Mouse (Mus musculus) E14TG2a.4 (cell line): ENCODE results near the gene Itpripl2.

ENCODE experiments used
- H3K27me3 ChIP-seq: 2 replicates; pipeline ENCODE4 v1.6.1; 2014; ENCODE audit warnings: low read length, control low read depth; ENCODE audit not compliant: insufficient read depth
- H3K36me3 ChIP-seq: 2 replicates; pipeline ENCODE4 v1.6.1; 2014; ENCODE audit warnings: low read length, control low read depth; ENCODE audit not compliant: insufficient read depth
- H3K4me1 ChIP-seq: replicated peaks from 2 replicates; pipeline ENCODE4 v1.6.1; 2014; ENCODE audit warnings: low read depth, low read length, control low read depth
- H3K4me3 ChIP-seq: replicated peaks from 2 replicates; pipeline ENCODE4 v1.5.1; 2014; ENCODE audit warnings: mild to moderate bottlenecking, low read length
- H3K9me3 ChIP-seq: 2 replicates; pipeline ENCODE4 v1.6.1; 2014; ENCODE audit warnings: low read length, control low read depth
- CTCF ChIP-seq: conservative IDR thresholded peaks from 2 replicates; pipeline ENCODE4 v1.5.1; 2014; ENCODE audit warnings: low read length
- NANOG ChIP-seq: IDR thresholded peaks from 2 replicates; pipeline ENCODE4 v1.6.1; 2014; ENCODE audit warnings: borderline replicate concordance, low read length, mixed read lengths
- POU5F1 ChIP-seq: IDR thresholded peaks from 2 replicates; pipeline ENCODE4 v1.6.1; 2014; ENCODE audit warnings: low read length, borderline replicate concordance

Itpripl2 gene

GRCm38 (mm10) chr7:118518687-118519086, 26.9 kb upstream of the Itpripl2 start:
- Histone ChIP-seq H3K9me3 (no peaks in the 10 kb centered on the region), H3K4me1 (peaks cover 8% of the 10 kb centered on the region; the same call in 1 of the 2 replicates), H3K4me3 (no peak overlapping the region), H3K36me3 (peaks cover 6% of the 10 kb centered on the region; the same call in 1 of the 2 replicates), H3K27me3 (peaks cover 4% of the 10 kb centered on the region; the same call in 1 of the 2 replicates)
- TF ChIP-seq CTCF (peak; percentile 7; the same call in 1 of the 2 replicates), POU5F1 (no peak)

DNA sequence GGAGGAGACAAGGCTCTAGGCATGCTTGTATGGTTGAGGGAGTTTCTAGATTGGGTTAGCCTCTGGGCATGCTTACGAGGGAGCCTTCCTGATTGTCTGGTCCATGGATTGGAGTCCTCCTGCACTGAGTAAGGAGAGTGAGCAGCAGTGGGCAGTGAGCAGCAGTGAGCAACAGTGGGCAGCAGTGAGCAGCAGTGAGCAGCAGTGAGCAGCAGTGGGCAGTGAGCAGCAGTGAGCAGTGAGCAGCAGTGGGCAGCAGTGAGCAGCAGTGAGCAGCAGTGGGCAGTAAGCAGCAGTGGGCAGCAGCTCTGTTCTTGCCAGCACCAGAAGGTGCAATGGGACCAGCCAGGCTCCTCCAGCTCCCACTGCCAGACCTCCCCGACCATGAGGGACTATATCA, 26.0 kb upstream of the Itpripl2 start:
- H3K4me3 ChIP-seq: no peak overlapping the region
- peaks cover 17% of the 10 kb centered on the region; the same call in 1 of the 2 replicates for H3K4me1 ChIP-seq
- H3K27me3 ChIP-seq: peaks cover 4% of the 10 kb centered on the region; the same call in 1 of the 2 replicates
- H3K9me3 ChIP-seq: no peaks in the 10 kb centered on the region
- H3K36me3 ChIP-seq: peaks cover 6% of the 10 kb centered on the region; the same call in 1 of the 2 replicates
- TF ChIP-seq POU5F1: no peak
- no peak for TF ChIP-seq CTCF
- no peak for TF ChIP-seq NANOG

DNA sequence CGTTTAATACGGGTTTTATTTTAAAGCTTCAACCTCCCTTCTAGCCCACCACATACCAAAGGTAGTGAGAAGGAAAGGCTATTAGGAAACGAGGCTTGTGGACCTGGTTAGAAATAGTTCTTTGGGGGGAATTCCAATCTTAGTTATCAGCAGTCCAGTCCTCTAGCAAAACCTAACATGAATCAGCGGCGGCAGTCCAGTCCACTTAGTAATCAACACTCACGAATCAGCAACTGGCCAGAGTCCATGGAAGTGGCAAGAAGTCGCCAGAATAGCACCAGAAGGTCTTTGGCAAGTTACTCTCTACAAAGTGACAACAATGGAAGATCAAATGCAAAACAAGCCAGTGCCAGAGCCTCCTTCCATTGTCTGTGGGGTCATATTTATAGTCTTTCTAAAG, 16.8 kb upstream of the Itpripl2 start:
- H3K9me3 ChIP-seq: no peaks in the 10 kb centered on the region
- H3K4me3 ChIP-seq: no peak overlapping the region
- H3K4me1 ChIP-seq: peaks cover 18% of the 10 kb centered on the region
- H3K27me3 ChIP-seq: no peaks in the 10 kb centered on the region
- no peaks in the 10 kb centered on the region for H3K36me3 ChIP-seq
- TF ChIP-seq CTCF (no peak), NANOG (no peak), POU5F1 (no peak)

DNA sequence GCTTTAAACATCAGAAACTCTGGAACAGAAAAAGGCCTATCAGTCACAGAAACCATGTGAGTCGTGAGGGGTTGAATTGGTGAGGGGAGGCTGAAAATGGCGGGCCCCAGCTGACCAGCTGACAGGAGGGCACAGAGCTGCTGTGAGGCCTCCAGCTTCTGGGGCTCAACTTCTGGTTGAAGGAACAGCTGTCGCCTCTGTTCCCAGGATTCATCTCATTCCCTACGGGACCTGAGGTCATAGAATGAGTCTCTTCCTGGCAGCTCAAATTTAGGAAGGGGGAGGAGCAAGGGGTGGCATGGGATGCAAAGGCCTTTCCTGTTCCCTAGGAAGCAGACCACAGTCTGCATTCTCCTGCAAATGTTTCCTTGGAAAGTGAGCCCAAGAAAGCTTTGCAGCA, 12.1 kb upstream of the Itpripl2 start:
- Histone ChIP-seq H3K9me3 (no peaks in the 10 kb centered on the region), H3K36me3 (no peaks in the 10 kb centered on the region), H3K4me3 (no peak overlapping the region), H3K27me3 (no peaks in the 10 kb centered on the region), H3K4me1 (peaks cover 30% of the 10 kb centered on the region)
- TF ChIP-seq POU5F1: no peak
- no peak for TF ChIP-seq NANOG
- no peak for TF ChIP-seq CTCF

DNA sequence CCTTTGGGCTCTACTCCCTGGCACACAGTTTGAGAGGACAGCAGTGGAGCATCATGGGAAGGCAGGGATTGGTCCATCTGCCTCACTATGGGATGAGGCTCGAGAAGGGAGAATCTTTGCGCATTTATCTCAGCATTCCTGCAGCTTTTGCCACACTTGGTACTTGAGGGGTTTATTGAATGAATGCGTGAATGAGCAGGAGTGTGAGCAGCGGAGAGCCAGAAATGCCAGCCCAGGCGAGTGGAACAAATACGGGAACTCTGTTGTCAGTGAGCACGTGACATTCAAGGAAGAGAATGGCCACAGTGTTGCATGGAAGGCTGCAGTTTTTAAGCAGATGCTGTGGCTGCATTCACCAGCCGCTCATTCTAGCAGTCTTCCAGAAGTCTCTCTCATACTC, 10.6 kb upstream of the Itpripl2 start:
- no peak for TF ChIP-seq CTCF
- TF ChIP-seq POU5F1: no peak
- TF ChIP-seq NANOG: no peak
- Histone ChIP-seq H3K9me3 (no peaks in the 10 kb centered on the region), H3K36me3 (no peaks in the 10 kb centered on the region), H3K4me1 (peaks cover 30% of the 10 kb centered on the region), H3K27me3 (no peaks in the 10 kb centered on the region), H3K4me3 (0 out of 2 replicates have a peak overlapping the region, but pooled peaks have one; percentile 23)

- H3K9me3 ChIP-seq: no peaks in the 10 kb centered on the region
Observed at GRCm38 (mm10) chr7:118499784-118500435, 8.1 kb upstream of the Itpripl2 start.

GRCm38 (mm10) chr7:118498984-118499783, 7.4 kb upstream of the Itpripl2 start:
- no peak for TF ChIP-seq POU5F1
- Histone ChIP-seq H3K9me3 (no peaks in the 10 kb centered on the region), H3K4me1 (peaks cover 26% of the 10 kb centered on the region), H3K36me3 (no peaks in the 10 kb centered on the region), H3K27me3 (peaks cover 10% of the 10 kb centered on the region), H3K4me3 (no peak overlapping the region)

More at GRCm38 (mm10) chr7:118499784-118500435, 8.1 kb upstream of the Itpripl2 start:
- peaks cover 30% of the 10 kb centered on the region for H3K4me1 ChIP-seq
- no peaks in the 10 kb centered on the region for H3K36me3 ChIP-seq
- TF ChIP-seq POU5F1 (no peak), NANOG (no peak), CTCF (no peak)
- no peak overlapping the region for H3K4me3 ChIP-seq
- peaks cover 6% of the 10 kb centered on the region for H3K27me3 ChIP-seq

- Histone ChIP-seq H3K4me3 (no peak overlapping the region), H3K4me1 (peaks cover 15% of the 10 kb centered on the region), H3K36me3 (no peaks in the 10 kb centered on the region), H3K27me3 (peaks cover 48% of the 10 kb centered on the region), H3K9me3 (no peaks in the 10 kb centered on the region)
- TF ChIP-seq CTCF: no peak
- no peak for TF ChIP-seq NANOG
- TF ChIP-seq POU5F1: no peak
Observed at GRCm38 (mm10) chr7:118494892-118495579, 3.3 kb upstream of the Itpripl2 start.
